Mouse (Mus musculus) MEL (cell line): ENCODE measurements around the gene Acvr1b. TPM values are rescaled to one million over a fixed set of nuclear protein-coding genes. Genes with fewer than 3 reads are reported as not detected.

Experiments used
- DNase-seq: peaks from one replicate; pipeline ENCODE4 v3.0.0; 2011; ENCODE audit warnings: low read depth, low spot score
- H3K27ac ChIP-seq: 2 replicates; pipeline ENCODE4 v1.5.1; 2012; ENCODE audit warnings: low read depth, mild to moderate bottlenecking, control low read depth, low read length, moderate library complexity; ENCODE audit not compliant: control insufficient read depth
- H3K27me3 ChIP-seq, 2 experiments: fragments of 150-350 bp in 1 of 2; sonication (generic) in 1 of 2; 2 replicates each; pipeline ENCODE4 v1.6.1; 2012; ENCODE audit warnings: low read length in 2 of 2, mild to moderate bottlenecking in 2 of 2, improper control_type of control experiment in 1 of 2, moderate library complexity in 1 of 2; ENCODE audit not compliant: insufficient read depth in 2 of 2, control insufficient read depth in 1 of 2
- H3K36me3 ChIP-seq, 2 experiments: 2 replicates each; pipeline ENCODE4 v1.6.1; 2012 to 2014; ENCODE audit warnings: low read length in 2 of 2, improper control_type of control experiment in 1 of 2, inconsistent platforms in 1 of 2, mild to moderate bottlenecking in 1 of 2; ENCODE audit not compliant: insufficient read depth in 2 of 2, control insufficient read depth in 1 of 2
- H3K4me1 ChIP-seq, 2 experiments: fragments of 150-350 bp in 1 of 2; sonication (generic) in 1 of 2; 2 replicates each; pipeline ENCODE4 v1.6.1; 2012; ENCODE audit warnings: low read length in 2 of 2, improper control_type of control experiment in 1 of 2, mild to moderate bottlenecking in 1 of 2; ENCODE audit not compliant: insufficient read depth in 2 of 2, control insufficient read depth in 1 of 2
- H3K4me3 ChIP-seq, 2 experiments: fragments of 150-350 bp in 1 of 2; sonication (generic) in 1 of 2; 2 replicates each; pipeline ENCODE4 v1.5.1; 2012; ENCODE audit warnings: low read depth in 2 of 2, low read length in 2 of 2, mild to moderate bottlenecking in 2 of 2, moderate library complexity in 2 of 2, control low read depth in 1 of 2, improper control_type of control experiment in 1 of 2; ENCODE audit not compliant: control insufficient read depth in 1 of 2, insufficient read depth in 1 of 2
- H3K79me2 ChIP-seq: 2 replicates; pipeline ENCODE4 v1.6.1; 2012; ENCODE audit warnings: mild to moderate bottlenecking, low read length, moderate library complexity; ENCODE audit not compliant: control insufficient read depth, poor library complexity, insufficient read depth
- H3K9ac ChIP-seq: 2 replicates; pipeline ENCODE4 v1.6.1; 2012; ENCODE audit warnings: low read depth, mild to moderate bottlenecking, control low read depth, low read length, moderate library complexity; ENCODE audit not compliant: control insufficient read depth, poor library complexity, severe bottlenecking
- H3K9me3 ChIP-seq: fragments of 150-350 bp; sonication (generic); replicated peaks from 2 replicates; pipeline ENCODE4 v1.6.1; 2012; ENCODE audit warnings: mild to moderate bottlenecking, low read length, improper control_type of control experiment, moderate library complexity; ENCODE audit not compliant: insufficient read depth
- BHLHE40 ChIP-seq: IDR thresholded peaks from 2 replicates; pipeline ENCODE4 v1.6.1; 2012; ENCODE audit warnings: low read depth, mild to moderate bottlenecking, inconsistent platforms, low read length, improper control_type of control experiment, borderline replicate concordance
- CHD1 ChIP-seq: IDR thresholded peaks from 2 replicates; pipeline ENCODE4 v1.6.1; 2012; ENCODE audit warnings: low read depth, mild to moderate bottlenecking, inconsistent platforms, low read length, improper control_type of control experiment
- CTCF ChIP-seq, 3 experiments: IDR thresholded peaks in 2 of 3; conservative IDR thresholded peaks in 1 of 3; 2 replicates each; pipeline ENCODE4 v1.5.1; 2011 to 2012; ENCODE audit warnings: low read length in 3 of 3, low read depth in 2 of 3, mild to moderate bottlenecking in 2 of 3, improper control_type of control experiment in 1 of 3, inconsistent platforms in 1 of 3, mixed read lengths in 1 of 3, moderate library complexity in 1 of 3; ENCODE audit not compliant: control insufficient read depth in 1 of 3, insufficient read depth in 1 of 3, poor library complexity in 1 of 3, severe bottlenecking in 1 of 3
- E2F4 ChIP-seq: IDR thresholded peaks from 2 replicates; pipeline ENCODE4 v1.6.1; 2011; ENCODE audit warnings: low read depth, low read length, improper control_type of control experiment, borderline replicate concordance
- ELF1 ChIP-seq: IDR thresholded peaks from 2 replicates; pipeline ENCODE4 v1.6.1; 2014; ENCODE audit warnings: low read depth, mild to moderate bottlenecking, inconsistent platforms, low read length, improper control_type of control experiment, moderate library complexity
- EP300 ChIP-seq, 2 experiments: IDR thresholded peaks; 2 replicates each; pipeline ENCODE4 v1.6.1; 2011; ENCODE audit warnings: improper control_type of control experiment in 2 of 2, low read length in 2 of 2, low read depth in 1 of 2, mild to moderate bottlenecking in 1 of 2
- ETS1 ChIP-seq: IDR thresholded peaks from 2 replicates; pipeline ENCODE4 v1.6.1; 2012; ENCODE audit warnings: low read depth, mild to moderate bottlenecking, inconsistent platforms, low read length, improper control_type of control experiment, moderate library complexity
- GABPA ChIP-seq: IDR thresholded peaks from 2 replicates; pipeline ENCODE4 v1.6.1; 2012; ENCODE audit warnings: low read depth, mild to moderate bottlenecking, inconsistent platforms, low read length, improper control_type of control experiment, moderate library complexity
- GATA1 ChIP-seq: IDR thresholded peaks from 2 replicates; pipeline ENCODE4 v1.6.1; 2011; ENCODE audit warnings: low read depth, low read length, improper control_type of control experiment
- JUND ChIP-seq: IDR thresholded peaks from 2 replicates; pipeline ENCODE4 v1.6.1; 2011; ENCODE audit warnings: low read depth, mild to moderate bottlenecking, improper control_type of control experiment, low read length
- KAT2A ChIP-seq: conservative IDR thresholded peaks from 2 replicates; pipeline ENCODE4 v1.6.1; 2012; ENCODE audit warnings: low read depth, low read length, improper control_type of control experiment, inconsistent platforms
- MAFK ChIP-seq: IDR thresholded peaks from 2 replicates; pipeline ENCODE4 v1.6.1; 2011; ENCODE audit warnings: low read depth, mild to moderate bottlenecking, low read length, improper control_type of control experiment, borderline replicate concordance
- MAX ChIP-seq: IDR thresholded peaks from 2 replicates; pipeline ENCODE4 v1.6.1; 2011; ENCODE audit warnings: low read length, improper control_type of control experiment
- MAZ ChIP-seq: IDR thresholded peaks from 2 replicates; pipeline ENCODE4 v1.6.1; 2012; ENCODE audit warnings: low read depth, mild to moderate bottlenecking, inconsistent platforms, low read length, improper control_type of control experiment
- MYB ChIP-seq: IDR thresholded peaks from 2 replicates; pipeline ENCODE4 v1.6.1; 2011; ENCODE audit warnings: mild to moderate bottlenecking, low read depth, low read length, improper control_type of control experiment
- MYC ChIP-seq: IDR thresholded peaks from 2 replicates; pipeline ENCODE4 v1.6.1; 2011; ENCODE audit warnings: low read depth, mild to moderate bottlenecking, low read length, improper control_type of control experiment, moderate library complexity
- NELFE ChIP-seq: IDR thresholded peaks from 2 replicates; pipeline ENCODE4 v1.6.1; 2011; ENCODE audit warnings: low read depth, low read length, improper control_type of control experiment
- POLR2A ChIP-seq, 2 experiments: IDR thresholded peaks; 2 replicates each; pipeline ENCODE4 v1.6.1; 2011 to 2012; ENCODE audit warnings: low read length in 2 of 2, mild to moderate bottlenecking in 2 of 2, control low read depth in 1 of 2, improper control_type of control experiment in 1 of 2, low read depth in 1 of 2, moderate library complexity in 1 of 2; ENCODE audit not compliant: control insufficient read depth in 1 of 2, insufficient read depth in 1 of 2, poor library complexity in 1 of 2
- POLR2AphosphoS2 ChIP-seq: IDR thresholded peaks from 2 replicates; pipeline ENCODE4 v1.6.1; 2011; ENCODE audit warnings: low read length, improper control_type of control experiment
- RCOR1 ChIP-seq: IDR thresholded peaks from 2 replicates; pipeline ENCODE4 v1.6.1; 2012; ENCODE audit warnings: low read depth, mild to moderate bottlenecking, inconsistent platforms, low read length, improper control_type of control experiment
- SIN3A ChIP-seq: IDR thresholded peaks from 2 replicates; pipeline ENCODE4 v1.6.1; 2012; ENCODE audit warnings: low read length, improper control_type of control experiment, inconsistent platforms
- TAL1 ChIP-seq: IDR thresholded peaks from 2 replicates; pipeline ENCODE4 v1.6.1; 2012; ENCODE audit warnings: mild to moderate bottlenecking, inconsistent platforms, low read length, moderate library complexity, mixed read lengths
- TCF12 ChIP-seq: IDR thresholded peaks from 2 replicates; pipeline ENCODE4 v1.6.1; 2014; ENCODE audit warnings: low read depth, mild to moderate bottlenecking, inconsistent platforms, low read length, improper control_type of control experiment, moderate library complexity
- USF1 ChIP-seq: IDR thresholded peaks from 2 replicates; pipeline ENCODE4 v1.6.1; 2014; ENCODE audit warnings: low read depth, mild to moderate bottlenecking, inconsistent platforms, low read length, improper control_type of control experiment, moderate library complexity
- ZKSCAN1 ChIP-seq: IDR thresholded peaks from 2 replicates; pipeline ENCODE4 v1.6.1; 2012; ENCODE audit warnings: low read depth, mild to moderate bottlenecking, inconsistent platforms, low read length, improper control_type of control experiment, moderate library complexity
- polyA plus RNA-seq, 2 experiments: library from polyadenylated mRNA; stranded (reverse) in 1 of 2; unstranded in 1 of 2; fragments of >175 nt in 1 of 2; fragments of >200 nt in 1 of 2; gene quantifications; 2 replicates each; pipeline versions ENCODE4 v1.2.1 to v1.2.4; 2012; ENCODE audit warnings: low replicate concordance in 2 of 2, low read depth in 1 of 2; ENCODE audit not compliant: insufficient read length in 2 of 2, insufficient read depth in 1 of 2, missing spikeins in 1 of 2
- total RNA-seq: library from RNA; depleted of rRNA; stranded (reverse); fragments of 300-350 nt; gene quantifications from 2 replicates; pipeline ENCODE4 v1.2.3, GENCODE M21; 2012

Gene Acvr1b
- total and polyA plus RNA-seq, 3 experiments = 10.4 to 13.2 TPM; not detected in 1

DNA sequence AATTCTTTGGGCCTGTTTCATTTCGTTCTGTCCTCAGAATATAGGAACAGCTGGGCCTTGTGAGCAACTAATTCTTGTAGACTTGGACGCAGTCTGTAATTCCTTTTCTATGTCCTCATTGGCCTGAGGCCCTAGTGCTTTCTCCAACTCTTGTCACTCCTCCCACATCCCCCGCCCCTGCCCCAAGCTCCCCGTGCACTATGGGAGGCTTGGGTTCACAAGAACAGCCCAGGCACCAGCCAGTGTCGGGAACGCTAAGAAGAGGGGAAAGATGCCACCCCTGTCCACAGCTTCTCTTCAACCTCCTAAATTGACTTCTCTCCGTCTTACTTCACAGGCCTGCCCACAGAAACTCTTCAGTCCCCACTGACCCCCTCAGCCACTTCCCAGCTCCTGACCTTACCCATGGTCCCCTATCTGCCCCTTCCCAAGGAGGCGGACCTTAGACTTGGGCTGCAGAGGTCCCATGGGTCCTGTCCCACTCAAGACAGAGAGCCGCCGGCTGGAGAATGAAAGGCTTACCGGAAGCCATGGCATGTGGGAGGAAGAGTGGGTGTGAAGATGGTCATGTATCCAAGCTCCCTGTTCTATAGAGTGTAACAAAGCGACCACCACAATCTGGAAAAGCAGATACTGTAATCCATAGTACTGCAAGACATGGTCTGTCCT, 46.9 kb upstream of the Acvr1b start:
- H3K27me3 ChIP-seq = peaks cover 9 to 12% of the 10 kb centered on the region in 2 experiments
- H3K4me3 ChIP-seq = no peak overlapping the region
- H3K4me1 ChIP-seq = no peaks in the 10 kb centered on the region
- no peak overlapping the region for H3K9ac ChIP-seq
- no peaks in the 10 kb centered on the region for H3K36me3 ChIP-seq
- TF ChIP-seq TCF12 (no peak), USF1 (no peak), KAT2A (no peak), E2F4 (no peak), MYC (no peak), EP300 (IDR thresholded peaks at IDR 0.05; ENCODE audit: low read depth in 1 of 2, low read length in 2 of 2) (no peak), RCOR1 (no peak), MAX (no peak), ZKSCAN1 (no peak), SIN3A (no peak), POLR2AphosphoS2 (no peak)
- TF ChIP-seq, all 39 proteins: peak for 0
- Histone ChIP-seq H3K9me3 (no peaks in the 10 kb centered on the region), H3K79me2 (no peaks in the 10 kb centered on the region), H3K27ac (no peak overlapping the region)
- no peak for DNase-seq

- no peaks in the 10 kb centered on the region for H3K4me1 ChIP-seq
- H3K36me3 ChIP-seq = no peaks in the 10 kb centered on the region
- no peak for TF ChIP-seq BHLHE40
- no peak for TF ChIP-seq POLR2A (IDR thresholded peaks at IDR 0.05; ENCODE audit: control insufficient read depth in 1 of 2, insufficient read depth in 1 of 2, low read depth in 1 of 2, low read length in 2 of 2, poor library complexity in 1 of 2)
- TF ChIP-seq RCOR1 = no peak
- TF ChIP-seq JUND = no peak
- no peak for TF ChIP-seq CTCF (IDR thresholded peaks at IDR 0.05 in 2 of 3, conservative IDR thresholded peaks at IDR 0.05 in 1 of 3; ENCODE audit: control insufficient read depth in 1 of 3, insufficient read depth in 1 of 3, low read depth in 2 of 3, low read length in 3 of 3, poor library complexity in 1 of 3, severe bottlenecking in 1 of 3)
- TF ChIP-seq MYC = no peak
- TF ChIP-seq GABPA = no peak
- no peak for TF ChIP-seq MAZ
- TF ChIP-seq TCF12 = no peak
- TF ChIP-seq NELFE = no peak
- no peak for TF ChIP-seq MYB
- TF ChIP-seq TAL1 = no peak
- no peak for TF ChIP-seq CHD1
- no peak for TF ChIP-seq MAFK
- no peak for TF ChIP-seq ETS1
- no peak for TF ChIP-seq GATA1
- TF ChIP-seq ELF1 = no peak
- TF ChIP-seq, all 39 proteins: peak for 0
- no peak within 1 kb of the TSS for H3K9ac ChIP-seq
- H3K9me3 ChIP-seq = no peaks in the 10 kb centered on the region
- peaks cover 9 to 14% of the 10 kb centered on the region in 2 experiments for H3K27me3 ChIP-seq
- no peak for DNase-seq
- no peak within 1 kb of the TSS for H3K27ac ChIP-seq
- H3K4me3 ChIP-seq = no peak within 1 kb of the TSS
- no peaks in the 10 kb centered on the region for H3K79me2 ChIP-seq
These were observed 45.4 kb upstream of the Acvr1b start, which contains the start of gene Acvrl1 for GRCm38 (mm10) chr15:101128181-101129089. Gene Acvrl1 (plus strand): TSS chr15:101128522.
